Mouse (Mus musculus) embryonic facial prominence, embryonic 15.5 days (tissue): ENCODE measurements around the gene Eef1akmt3. TPM values are rescaled to one million over a fixed set of nuclear protein-coding genes. Genes with fewer than 3 reads are reported as not detected.
A peak's percentile ranks its signal among the peaks of the same experiment; 100 is the strongest.
"Not testable (repeated sequence)": the region's sequence is repeated elsewhere in the genome, so short reads cannot be mapped to it uniquely, and the experiment has no call there.

Source experiments
- ATAC-seq: fragments of 200-750 bp; cut with Nextera tagmentation; 2 replicates; pipeline ENCODE4 v1.8.0; 2017; ENCODE audit warnings: low read depth, moderate TSS enrichment; ENCODE audit not compliant: insufficient number of reproducible peaks, low FRiP score, low TSS enrichment
- H3K27ac ChIP-seq: fragments of 300-500 bp; sonication (generic); replicated peaks from 2 replicates; pipeline ENCODE4 v1.5.1; 2015; ENCODE audit warnings: mild to moderate bottlenecking, inconsistent platforms
- H3K27me3 ChIP-seq: fragments of 300-500 bp; sonication (generic); 2 replicates; pipeline ENCODE4 v1.6.1; 2015; ENCODE audit warnings: inconsistent platforms
- H3K36me3 ChIP-seq: fragments of 300-500 bp; sonication (generic); 2 replicates; pipeline ENCODE4 v1.6.1; 2015; ENCODE audit warnings: mild to moderate bottlenecking, inconsistent platforms
- H3K4me1 ChIP-seq: fragments of 300-500 bp; sonication (generic); 2 replicates; pipeline ENCODE4 v1.6.1; 2015; ENCODE audit warnings: inconsistent platforms
- H3K4me2 ChIP-seq: fragments of 300-500 bp; sonication (generic); replicated peaks from 2 replicates; pipeline ENCODE4 v1.6.1; 2015; ENCODE audit warnings: mild to moderate bottlenecking, inconsistent platforms
- H3K4me3 ChIP-seq: fragments of 300-500 bp; sonication (generic); replicated peaks from 2 replicates; pipeline ENCODE4 v1.5.1; 2015; ENCODE audit warnings: mild to moderate bottlenecking, inconsistent platforms
- H3K9ac ChIP-seq: fragments of 300-500 bp; sonication (generic); 2 replicates; pipeline ENCODE4 v1.6.1; 2015; ENCODE audit warnings: inconsistent platforms
- H3K9me3 ChIP-seq: fragments of 300-500 bp; sonication (generic); replicated peaks from 2 replicates; pipeline ENCODE4 v1.6.1; 2016; ENCODE audit warnings: inconsistent platforms
- WGBS: fragments of 180-500 bp; shearing (Covaris S2); methylation state at CpG from one replicate; pipeline ENCODE4 v1.1.7; 2015; 5-methylcytosine and 5-hydroxymethylcytosine counted together
- polyA plus RNA-seq: library from polyadenylated mRNA; unstranded; fragments of >200 nt; fragmentation: Nextera tagmentation; extraction: Ambion mirVana; gene quantifications from 2 replicates; pipeline ENCODE4 v1.2.1, GENCODE M21; 2015

The Eef1akmt3 gene
- polyA plus RNA-seq, 1 experiment from 2014 or later, result 1.3 TPM

GRCm38 (mm10) chr10:127069281-127070189 lies 28.2 kb upstream of the Eef1akmt3 start:
- Histone ChIP-seq H3K4me1 (peaks cover 30% of the 10 kb centered on the region), H3K36me3 (peaks cover 41% of the 10 kb centered on the region), H3K4me3 (peak overlapping the region; percentile 73), H3K27ac (peak overlapping the region; percentile 95), H3K9me3 (no peaks in the 10 kb centered on the region), H3K9ac (peak overlapping the region; percentile 59), H3K27me3 (no peaks in the 10 kb centered on the region), H3K4me2 (peak overlapping the region; percentile 67)
- peak; percentile 58 for ATAC-seq
- WGBS, result 7% methylated on average over 30 of the region's 30 CpGs

- ATAC-seq, result no peak
- H3K9ac ChIP-seq, result peak overlapping the region; percentile 59; the same call in 1 of the 2 replicates
- 68% methylated on average over 9 of the region's 9 CpGs for WGBS
- H3K4me1 ChIP-seq, result peaks cover 32% of the 10 kb centered on the region
- no peaks in the 10 kb centered on the region for H3K9me3 ChIP-seq
- peak overlapping the region; percentile 95 for H3K27ac ChIP-seq
- peak overlapping the region; percentile 67 for H3K4me2 ChIP-seq
- H3K36me3 ChIP-seq, result peaks cover 41% of the 10 kb centered on the region
- H3K4me3 ChIP-seq, result peak overlapping the region; percentile 73
- no peaks in the 10 kb centered on the region for H3K27me3 ChIP-seq
Observed at GRCm38 (mm10) chr10:127068360-127069038, 27.2 kb upstream of the Eef1akmt3 start.

DNA sequence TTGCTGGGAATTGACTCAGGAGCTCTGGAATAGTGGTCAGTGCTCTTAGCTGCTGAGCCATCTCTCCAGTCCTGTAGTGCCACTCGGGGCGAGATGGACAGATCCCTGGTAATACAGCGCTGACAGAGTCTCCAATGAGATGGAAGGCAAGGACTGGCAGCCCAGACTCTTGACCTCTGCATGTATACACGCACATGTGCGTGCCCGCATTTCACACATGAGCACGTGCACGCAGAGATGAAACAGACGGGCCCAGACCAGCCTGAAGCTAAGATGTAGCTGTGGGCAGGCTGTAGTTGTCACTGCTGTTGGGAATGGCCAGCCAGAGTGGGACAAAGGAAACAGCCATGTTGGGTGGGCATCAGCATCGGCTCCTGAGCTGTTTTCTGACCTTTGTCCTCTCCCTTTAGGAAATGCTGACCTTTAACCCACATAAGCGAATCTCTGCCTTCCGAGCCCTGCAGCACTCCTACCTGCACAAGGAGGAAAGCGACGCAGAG lies 25.3 kb upstream of the Eef1akmt3 start:
- H3K27ac ChIP-seq, result no peak overlapping the region
- H3K36me3 ChIP-seq, result peaks cover 41% of the 10 kb centered on the region
- no peak for ATAC-seq
- no peak overlapping the region for H3K4me2 ChIP-seq
- 84% methylated on average over 14 of the region's 14 CpGs for WGBS
- H3K9ac ChIP-seq, result no peak overlapping the region
- peaks cover 36% of the 10 kb centered on the region for H3K4me1 ChIP-seq
- H3K9me3 ChIP-seq, result no peaks in the 10 kb centered on the region
- no peaks in the 10 kb centered on the region for H3K27me3 ChIP-seq
- no peak overlapping the region for H3K4me3 ChIP-seq

DNA sequence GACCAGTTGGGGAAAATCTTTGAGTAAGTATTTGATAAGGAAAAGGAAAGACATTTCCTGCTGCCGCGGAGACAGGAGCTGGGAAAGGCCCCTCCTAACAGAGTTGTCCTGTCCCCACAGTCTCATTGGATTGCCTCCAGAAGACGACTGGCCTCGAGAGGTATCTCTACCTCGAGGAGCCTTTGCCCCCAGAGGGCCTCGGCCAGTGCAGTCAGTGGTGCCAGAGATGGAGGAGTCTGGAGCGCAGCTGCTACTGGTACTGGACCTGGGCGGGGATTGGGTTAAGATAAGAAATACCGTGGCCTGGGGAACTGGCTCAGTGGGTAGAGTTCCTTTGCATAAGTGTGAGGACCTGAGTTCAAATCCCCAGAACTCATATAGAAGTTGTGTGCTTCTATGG lies 24.7 kb upstream of the Eef1akmt3 start:
- no peaks in the 10 kb centered on the region for H3K9me3 ChIP-seq
- WGBS, result 85% methylated on average over 9 of the region's 9 CpGs
- no peak for ATAC-seq
- H3K27me3 ChIP-seq, result no peaks in the 10 kb centered on the region
- no peak overlapping the region for H3K4me2 ChIP-seq
- H3K4me3 ChIP-seq, result no peak overlapping the region
- H3K27ac ChIP-seq, result no peak overlapping the region
- no peak overlapping the region for H3K9ac ChIP-seq
- H3K36me3 ChIP-seq, result peaks cover 41% of the 10 kb centered on the region
- peaks cover 32% of the 10 kb centered on the region for H3K4me1 ChIP-seq

- 8% methylated on average over 37 of the region's 37 CpGs for WGBS
Observed at GRCm38 (mm10) chr10:127063913-127064870, 22.9 kb upstream of the Eef1akmt3 start.

GRCm38 (mm10) chr10:127063239-127063872 lies 22.0 kb upstream of the Eef1akmt3 start, which contains the start of gene Cdk4:
Gene Cdk4 (plus strand): TSS chr10:127063534.
- H3K4me1 ChIP-seq, result peaks cover 31% of the 10 kb centered on the region
- peak; percentile 92 for ATAC-seq
- peak within 1 kb of the TSS; percentile 66 for H3K4me2 ChIP-seq
- H3K27me3 ChIP-seq, result no peaks in the 10 kb centered on the region
- H3K27ac ChIP-seq, result peak within 1 kb of the TSS; percentile 90
- H3K4me3 ChIP-seq, result peak within 1 kb of the TSS; percentile 84
- peaks cover 37% of the 10 kb centered on the region for H3K36me3 ChIP-seq
- WGBS, result under 1% methylated on average over 46 of the region's 46 CpGs
- H3K9me3 ChIP-seq, result no peaks in the 10 kb centered on the region
- H3K9ac ChIP-seq, result peak within 1 kb of the TSS; percentile 95

More at GRCm38 (mm10) chr10:127063913-127064870, 22.9 kb upstream of the Eef1akmt3 start:
- Histone ChIP-seq H3K9me3 (no peaks in the 10 kb centered on the region), H3K36me3 (peaks cover 41% of the 10 kb centered on the region), H3K4me2 (peak overlapping the region; percentile 66), H3K4me1 (peaks cover 31% of the 10 kb centered on the region), H3K4me3 (peak overlapping the region; percentile 84), H3K9ac (peak overlapping the region; percentile 95), H3K27me3 (no peaks in the 10 kb centered on the region), H3K27ac (peak overlapping the region; percentile 90)
- ATAC-seq, result no peak

- no peak overlapping the region for H3K9ac ChIP-seq
- H3K27me3 ChIP-seq, result no peaks in the 10 kb centered on the region
- ATAC-seq, result no peak
- H3K4me2 ChIP-seq, result no peak overlapping the region
- no peak overlapping the region for H3K4me3 ChIP-seq
- H3K9me3 ChIP-seq, result no peaks in the 10 kb centered on the region
- peaks cover 33% of the 10 kb centered on the region for H3K4me1 ChIP-seq
- 70% methylated on average over 5 of the region's 5 CpGs for WGBS
- peaks cover 30% of the 10 kb centered on the region for H3K36me3 ChIP-seq
- H3K27ac ChIP-seq, result peak overlapping the region; percentile 71; the same call in 1 of the 2 replicates
Observed at GRCm38 (mm10) chr10:127062503-127062902, 21.2 kb upstream of the Eef1akmt3 start.

DNA sequence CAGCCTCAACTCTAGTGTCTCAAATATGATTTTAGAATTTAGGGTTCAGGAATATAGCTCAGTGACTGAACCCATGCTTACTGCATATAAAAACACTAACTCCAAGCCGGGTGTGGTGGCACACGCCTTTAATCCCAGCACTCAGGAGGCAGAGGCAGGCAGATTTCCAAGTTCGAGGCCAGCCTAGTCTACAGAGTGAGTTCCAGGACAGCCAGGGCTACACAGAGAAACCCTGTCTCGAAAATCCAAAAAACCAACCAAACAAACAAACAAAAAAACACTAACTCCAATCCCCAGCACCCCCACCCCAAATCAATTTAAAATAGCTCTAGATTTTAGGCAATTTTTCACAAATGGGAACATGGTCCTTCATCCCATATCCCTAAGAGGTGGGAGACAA lies 20.8 kb upstream of the Eef1akmt3 start:
- not testable (repeated sequence) for H3K9me3 ChIP-seq, H3K4me2 ChIP-seq, H3K9ac ChIP-seq, H3K27me3 ChIP-seq, H3K4me3 ChIP-seq, H3K27ac ChIP-seq, ATAC-seq
- 87% methylated on average over 4 of the region's 4 CpGs for WGBS
- peaks cover 30% of the 10 kb centered on the region for H3K36me3 ChIP-seq
- peaks cover 33% of the 10 kb centered on the region for H3K4me1 ChIP-seq

DNA sequence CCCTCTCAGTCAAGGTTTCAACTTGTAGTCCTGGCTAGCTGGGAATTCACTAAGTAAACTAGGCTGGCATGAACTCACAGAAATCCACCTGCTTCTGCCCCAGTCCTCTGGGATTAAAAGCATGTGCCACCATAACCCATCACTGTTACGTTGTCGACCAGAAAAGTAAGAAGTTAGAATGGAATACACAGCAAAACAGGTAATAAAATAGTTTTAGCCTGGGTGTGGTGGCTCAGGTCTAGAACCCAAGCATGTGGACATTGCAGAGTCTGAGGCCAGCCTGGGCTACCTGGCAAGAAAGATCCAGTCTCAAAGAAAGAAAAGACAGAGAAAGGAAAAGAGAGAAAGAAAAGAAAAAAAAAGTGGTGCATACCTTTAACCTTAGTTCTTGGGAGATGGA lies 20.2 kb upstream of the Eef1akmt3 start:
- no peak overlapping the region for H3K9ac ChIP-seq
- ATAC-seq, result no peak
- peaks cover 33% of the 10 kb centered on the region for H3K4me1 ChIP-seq
- no peaks in the 10 kb centered on the region for H3K9me3 ChIP-seq
- H3K27ac ChIP-seq, result no peak overlapping the region
- peaks cover 25% of the 10 kb centered on the region for H3K36me3 ChIP-seq
- H3K4me2 ChIP-seq, result no peak overlapping the region
- H3K27me3 ChIP-seq, result no peaks in the 10 kb centered on the region
- no peak overlapping the region for H3K4me3 ChIP-seq
- 74% methylated on average over 2 of the region's 2 CpGs for WGBS

- no peaks in the 10 kb centered on the region for H3K9me3 ChIP-seq
- H3K4me2 ChIP-seq, result no peak overlapping the region
- no peak for ATAC-seq
- 36% methylated on average over 5 of the region's 5 CpGs for WGBS
- H3K27ac ChIP-seq, result no peak overlapping the region
- no peak overlapping the region for H3K4me3 ChIP-seq
- H3K9ac ChIP-seq, result no peak overlapping the region
- no peaks in the 10 kb centered on the region for H3K27me3 ChIP-seq
- peaks cover 24% of the 10 kb centered on the region for H3K36me3 ChIP-seq
- H3K4me1 ChIP-seq, result peaks cover 33% of the 10 kb centered on the region
Observed at GRCm38 (mm10) chr10:127061085-127061484, 19.8 kb upstream of the Eef1akmt3 start.
